Mouse (Mus musculus): Measurements from ENCODE around the gene Prkce.

Prkce gene

DNA sequence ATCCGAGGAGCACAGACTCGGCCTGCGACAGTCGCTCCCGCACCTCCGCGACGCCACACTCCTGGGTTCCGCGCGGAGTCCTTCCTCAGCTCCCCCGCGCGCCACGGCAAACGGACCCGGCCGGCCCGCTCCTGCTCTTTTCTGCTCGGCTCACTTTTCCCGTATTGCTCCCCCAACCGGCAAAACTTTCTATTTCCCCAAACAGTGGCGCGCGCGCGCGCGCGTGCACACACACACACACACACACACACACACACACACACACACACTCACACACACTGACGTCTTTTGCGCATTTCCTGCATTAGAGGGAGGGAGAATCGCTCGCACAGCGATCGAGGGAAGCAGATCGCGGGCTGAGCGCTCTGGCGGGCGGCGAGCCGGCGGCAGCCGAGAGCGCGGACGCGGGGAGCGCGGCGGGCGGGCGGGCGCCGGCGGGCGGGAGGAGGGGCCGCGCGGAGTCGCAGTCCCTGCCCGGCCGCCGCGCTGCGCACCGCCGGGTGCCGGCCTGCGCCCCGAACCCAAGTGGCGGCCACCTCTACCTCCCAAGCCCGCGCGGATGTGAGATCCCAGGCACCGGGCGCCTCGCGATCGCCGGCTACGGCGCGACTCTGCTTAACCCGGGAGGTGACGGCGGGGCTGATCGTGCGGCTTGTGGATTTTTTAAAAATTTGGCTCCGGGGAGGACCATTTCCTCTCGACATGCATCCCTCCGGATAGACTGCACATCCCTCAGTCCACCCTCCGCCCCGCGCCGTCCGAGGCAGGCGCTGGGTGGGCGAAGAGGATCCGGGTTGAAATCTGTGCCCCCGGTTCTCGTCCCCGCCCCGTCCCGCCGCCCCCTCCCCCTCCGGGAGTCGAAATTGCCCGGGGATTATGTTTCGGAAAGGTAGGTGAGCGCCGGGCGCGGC, at the start of gene Prkce:
TSS of gene Prkce (plus strand) at position 466 of the 911 bp plus-strand sequence.
- peak in 1 of 2 experiments; percentile 77 for DNase-seq (ENCODE audit: low spot score in 2 of 2)

DNA sequence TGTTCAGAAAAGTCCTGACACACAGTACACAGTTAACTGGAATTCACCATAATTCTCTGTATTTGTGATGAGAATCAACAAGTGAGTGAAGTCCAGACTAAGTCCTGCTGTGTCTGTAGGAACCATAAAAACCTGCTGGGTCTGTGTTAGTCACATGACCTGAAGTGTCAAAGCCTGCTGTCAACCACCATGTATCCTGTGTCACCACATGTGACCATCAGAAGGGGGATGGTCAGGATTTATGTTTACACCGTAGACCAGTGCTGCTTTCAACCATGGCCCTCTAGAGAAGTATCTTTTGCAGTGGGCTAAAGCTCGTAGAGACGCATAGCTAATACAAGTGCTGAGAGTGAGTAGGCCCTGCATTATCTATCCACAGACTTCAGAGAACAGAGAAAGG, 44.4 kb upstream of the Prkce start:
- no peak for DNase-seq (ENCODE audit: low spot score in 2 of 2)

DNA sequence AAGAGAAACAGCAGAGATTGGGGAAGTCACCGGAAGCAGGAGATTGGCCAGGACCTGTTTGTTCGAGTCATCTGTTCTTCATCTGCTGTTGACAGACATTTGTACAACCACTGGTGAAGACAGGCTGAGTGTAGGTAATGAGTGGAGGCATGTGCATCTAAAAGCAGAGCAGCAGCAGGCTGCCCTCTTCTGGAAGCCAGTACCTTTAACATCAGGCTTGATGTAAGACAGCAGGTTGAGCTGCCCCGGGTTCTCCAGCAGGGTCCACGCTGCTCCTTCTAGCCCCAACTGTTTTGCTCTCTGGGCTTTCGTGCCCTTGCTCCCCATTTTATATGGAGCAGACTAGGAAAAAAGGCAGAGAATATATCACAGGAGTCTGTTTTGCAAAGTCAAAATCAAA, 41.7 kb upstream of the Prkce start:
- no peak for DNase-seq (ENCODE audit: low spot score in 2 of 2)

DNA sequence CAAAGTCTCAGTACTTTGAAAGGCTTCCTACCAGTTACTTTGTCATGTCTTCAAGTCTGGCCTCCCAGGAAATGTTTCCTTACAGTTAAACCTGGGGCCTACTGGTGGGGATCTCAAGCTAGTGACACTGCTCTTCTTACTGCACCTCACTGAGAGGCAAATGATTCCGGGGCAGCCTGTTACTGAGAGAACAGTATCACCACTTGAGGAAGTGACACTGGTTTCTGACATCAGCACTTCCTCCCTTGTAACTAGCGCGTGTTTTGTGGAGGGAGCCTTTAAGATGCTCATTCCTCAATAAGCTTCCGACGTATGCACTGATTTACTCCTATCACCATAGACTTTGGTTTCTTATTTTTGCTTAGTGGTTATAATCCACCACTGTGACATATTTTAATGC, 39.4 kb upstream of the Prkce start:
- no peak for DNase-seq (ENCODE audit: low spot score in 2 of 2)

DNA sequence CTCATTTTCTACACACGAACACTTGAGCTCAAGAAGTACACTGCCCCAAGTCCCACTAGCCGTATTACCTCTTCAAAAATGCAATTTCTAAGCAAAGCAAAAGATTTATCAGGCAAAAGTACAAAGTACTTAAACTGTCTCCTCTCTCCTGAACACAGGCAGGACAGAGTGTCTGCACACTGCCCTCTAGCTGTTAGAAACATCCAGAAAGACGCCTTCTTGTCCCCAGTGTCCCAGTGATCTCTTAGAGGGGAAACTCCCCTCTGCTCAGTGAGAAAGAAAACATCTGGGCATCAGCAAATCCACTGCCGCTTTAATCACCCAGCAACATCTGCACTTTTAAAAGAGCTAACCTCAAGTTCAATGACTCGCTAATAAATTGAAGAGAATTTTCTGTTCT, 35.1 kb upstream of the Prkce start:
- no peak for DNase-seq (ENCODE audit: low spot score in 2 of 2)

DNA sequence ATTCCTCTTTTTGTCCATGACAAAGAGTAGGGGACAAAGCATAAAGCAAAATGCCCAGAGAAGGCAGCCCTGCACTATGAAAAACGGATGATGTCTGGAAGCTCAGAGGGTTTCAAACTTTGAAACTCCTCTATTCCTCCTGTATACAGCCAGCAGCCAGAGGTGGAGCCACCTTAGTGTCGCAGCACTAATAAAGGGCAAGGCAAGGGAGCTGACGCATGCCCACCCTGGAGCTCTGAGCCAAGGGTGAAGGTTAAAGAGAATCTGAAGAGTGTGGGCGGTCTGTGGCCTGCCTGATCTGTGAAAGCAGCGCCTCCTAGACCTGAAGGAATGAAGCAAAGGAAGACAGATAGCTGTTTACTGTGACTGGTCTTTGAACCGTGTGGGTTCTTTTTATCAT, 33.1 kb upstream of the Prkce start:
- no peak for DNase-seq (ENCODE audit: low spot score in 2 of 2)

DNA sequence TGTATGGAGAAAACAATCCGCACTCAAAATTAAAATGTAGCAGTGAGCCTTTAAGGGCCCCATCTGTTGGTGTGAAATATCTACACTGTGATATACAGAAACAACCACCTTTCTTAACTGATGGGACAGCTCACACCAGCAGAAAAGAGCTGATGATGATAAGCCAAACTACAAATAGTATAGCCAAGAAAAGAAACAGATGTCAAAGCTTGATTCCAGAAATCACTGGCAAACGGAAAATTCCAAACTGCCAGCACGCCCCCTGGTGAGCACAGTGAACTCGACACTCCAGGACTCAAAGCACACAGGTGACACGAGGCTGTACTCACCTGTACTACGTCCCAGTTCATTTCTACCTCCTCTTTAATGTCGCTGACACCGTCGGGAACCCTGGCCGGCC, 31.8 kb upstream of the Prkce start:
- DNase-seq (ENCODE audit: low spot score in 2 of 2) = no peak

DNA sequence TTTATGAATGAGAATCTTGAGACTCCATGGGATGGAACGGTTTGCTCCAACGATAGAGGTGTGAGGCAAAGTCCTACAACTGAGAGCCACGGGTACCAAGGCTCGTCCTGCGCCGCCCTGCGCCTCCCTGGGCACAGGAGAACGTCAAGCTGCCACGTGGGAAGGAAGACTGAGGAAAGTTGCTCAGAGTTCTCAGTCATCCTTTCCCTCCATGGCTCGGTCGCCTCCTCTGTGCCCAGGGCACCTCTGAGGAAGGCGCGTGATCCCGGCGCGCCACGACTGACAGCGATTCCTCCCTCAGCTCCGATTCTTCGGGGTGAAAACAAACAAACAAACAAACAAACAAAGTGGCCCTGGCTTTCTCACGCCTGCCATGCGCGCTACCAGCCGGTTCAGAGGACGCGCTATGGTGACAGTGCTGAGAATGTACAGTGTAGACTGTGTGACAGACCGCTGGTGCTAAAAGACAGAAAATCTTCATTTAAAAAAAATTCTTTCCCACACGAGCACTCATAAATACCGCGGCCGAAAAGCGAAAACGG, 23.0 kb upstream of the Prkce start:
- DNase-seq (ENCODE audit: low spot score in 2 of 2) = no peak

DNA sequence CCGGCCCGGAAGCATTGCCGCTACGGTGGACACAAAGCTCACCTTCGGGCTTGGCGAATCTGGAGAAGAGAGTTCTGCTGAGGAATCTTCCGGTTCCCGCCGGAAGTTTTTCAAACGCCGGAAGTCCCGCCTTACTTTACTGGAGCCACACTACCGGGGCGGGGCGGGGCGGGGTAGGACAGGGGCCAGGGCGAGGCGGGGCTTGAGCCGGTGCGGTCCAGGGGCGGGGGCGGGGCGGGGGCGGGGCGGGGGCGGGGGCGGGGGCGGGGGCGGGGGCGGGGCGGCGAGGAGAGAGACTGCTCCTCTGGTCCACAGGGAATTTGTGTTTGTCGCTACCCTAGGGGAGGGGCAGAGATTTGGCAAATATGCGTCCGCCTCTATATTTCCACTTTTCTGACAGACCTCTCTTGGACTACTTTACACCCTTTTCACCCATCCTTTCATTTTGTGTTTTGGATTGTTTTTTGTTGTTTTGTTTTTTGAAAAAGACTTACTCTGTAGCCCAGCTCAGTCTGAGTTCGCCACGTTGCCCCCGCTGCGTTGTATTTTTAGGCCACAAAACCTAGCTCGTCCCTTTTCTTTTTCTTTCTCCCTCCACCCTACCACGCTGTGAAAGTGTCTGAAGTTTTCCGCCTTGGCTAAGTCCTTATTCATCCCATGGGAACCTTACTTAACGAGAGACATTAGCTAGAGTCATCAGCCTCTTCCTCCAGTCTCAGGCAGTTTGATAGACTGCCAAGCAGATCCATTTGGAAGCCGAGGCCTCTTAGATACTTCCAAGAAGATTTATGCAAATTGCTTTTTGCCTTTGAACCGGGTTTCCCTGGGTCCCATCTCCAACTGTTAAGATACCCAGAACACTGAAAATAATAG, 22.3 kb upstream of the Prkce start, which contains the start of gene Srbd1:
TSS of gene Srbd1 (minus strand) at position 97 of the 873 bp plus-strand sequence.
- peak in 1 of 2 experiments; percentile 92 for DNase-seq (ENCODE audit: low spot score in 2 of 2)

DNA sequence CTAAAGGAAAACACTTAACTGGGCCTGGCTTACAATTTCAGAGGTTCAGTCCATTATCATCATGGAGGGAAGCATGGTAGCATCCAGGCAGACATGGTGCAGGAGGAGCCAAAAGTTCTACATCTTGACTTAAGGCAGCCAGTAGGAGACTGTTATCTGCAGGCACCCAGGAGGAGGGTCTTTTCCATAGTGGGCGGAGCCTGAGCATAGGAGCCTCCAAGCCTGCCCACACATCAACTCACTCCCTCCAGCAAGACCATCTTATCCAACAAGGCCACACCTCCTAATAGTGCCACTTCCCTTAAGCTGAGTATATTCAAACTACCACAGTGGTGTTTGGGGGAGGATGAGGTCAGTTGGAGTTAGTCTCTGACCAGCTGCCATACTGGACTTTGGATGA, 17.9 kb upstream of the Prkce start:
- no peak for DNase-seq (ENCODE audit: low spot score in 2 of 2)

DNA sequence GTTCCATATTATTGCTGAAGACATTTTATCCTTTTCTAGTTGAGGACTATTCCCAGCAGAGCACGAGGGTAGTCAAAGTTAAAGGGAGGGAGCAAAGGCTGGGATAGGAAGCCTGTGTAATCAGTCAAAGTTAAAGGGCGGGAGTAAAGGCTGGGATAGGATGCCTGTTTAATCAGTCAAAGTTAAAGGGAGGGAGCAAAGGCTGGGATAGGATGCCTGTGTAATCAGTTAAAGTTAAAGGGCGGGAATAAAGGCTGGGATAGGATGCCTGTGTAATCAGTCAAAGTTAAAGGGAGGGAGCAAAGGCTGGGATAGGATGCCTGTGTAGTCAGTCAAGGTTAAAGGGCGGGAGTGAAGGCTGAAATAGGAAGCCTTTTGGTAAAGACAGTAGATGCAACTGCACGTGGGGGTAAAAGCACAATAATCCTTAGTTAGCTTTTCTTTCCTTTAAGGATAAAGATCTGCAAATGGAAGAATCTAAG, 16.7 kb upstream of the Prkce start:
- DNase-seq (ENCODE audit: low spot score in 2 of 2) = peak; percentile 77 to 88

DNA sequence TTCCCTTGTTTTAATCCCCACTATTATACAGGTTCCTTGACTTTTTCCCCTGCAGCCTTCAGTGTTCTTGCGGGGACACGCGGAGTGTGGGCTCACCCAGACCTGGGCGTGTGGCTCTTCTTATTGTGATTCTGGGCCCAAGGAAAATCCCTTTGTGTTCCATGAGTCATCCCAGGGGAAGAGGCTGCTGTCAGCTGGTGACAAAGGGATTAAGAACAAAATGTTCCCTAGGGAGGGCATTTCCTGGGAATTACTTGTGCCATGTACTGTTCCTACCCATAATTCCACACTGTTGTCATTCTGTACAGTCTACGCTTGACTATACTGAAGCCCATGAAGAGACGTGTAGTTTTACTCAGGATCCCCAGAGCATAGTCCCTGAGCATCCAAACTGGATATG, 10.6 kb upstream of the Prkce start:
- no peak for DNase-seq (ENCODE audit: low spot score in 2 of 2)

DNA sequence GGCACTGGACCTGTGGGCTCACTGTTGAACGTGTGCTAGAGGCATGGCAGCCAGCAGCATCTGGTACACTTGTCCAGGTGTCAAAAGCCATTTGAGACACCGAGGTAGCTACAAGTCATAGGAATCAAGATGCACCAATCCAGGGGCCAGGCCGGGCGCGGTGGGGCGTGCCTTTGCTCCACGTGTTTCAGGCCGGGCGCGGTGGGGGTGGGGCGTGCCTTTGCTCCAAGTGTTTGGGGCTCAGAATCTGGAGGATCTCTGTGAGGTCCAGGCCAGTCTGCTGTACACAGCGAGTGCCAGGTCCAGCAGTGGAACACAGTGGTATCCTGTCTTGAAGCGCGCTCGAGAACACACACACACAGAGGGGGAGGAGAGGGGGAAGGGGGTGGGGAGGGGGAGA, 4.9 kb upstream of the Prkce start:
- no peak for DNase-seq (ENCODE audit: low spot score in 2 of 2)

DNA sequence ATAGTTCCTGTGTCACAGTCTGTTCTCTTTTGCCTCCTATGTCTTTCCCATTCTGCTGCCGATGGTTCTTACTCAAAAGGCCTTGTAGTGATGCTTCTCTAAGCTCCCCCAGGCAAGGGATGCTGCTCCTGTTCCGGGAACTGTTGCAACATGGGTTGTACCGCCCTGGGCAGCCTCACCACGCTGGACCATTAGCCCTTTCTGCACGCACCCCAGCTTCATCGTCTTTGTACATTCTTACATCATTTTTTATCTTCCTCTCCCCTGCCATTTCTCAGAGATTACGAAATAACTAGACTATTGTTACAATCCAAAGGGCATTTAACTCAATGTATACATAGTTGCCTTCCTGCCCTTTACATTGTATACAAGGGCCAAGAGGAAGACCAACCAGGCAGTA, 3.2 kb upstream of the Prkce start:
- no peak for DNase-seq (ENCODE audit: low spot score in 2 of 2)

DNA sequence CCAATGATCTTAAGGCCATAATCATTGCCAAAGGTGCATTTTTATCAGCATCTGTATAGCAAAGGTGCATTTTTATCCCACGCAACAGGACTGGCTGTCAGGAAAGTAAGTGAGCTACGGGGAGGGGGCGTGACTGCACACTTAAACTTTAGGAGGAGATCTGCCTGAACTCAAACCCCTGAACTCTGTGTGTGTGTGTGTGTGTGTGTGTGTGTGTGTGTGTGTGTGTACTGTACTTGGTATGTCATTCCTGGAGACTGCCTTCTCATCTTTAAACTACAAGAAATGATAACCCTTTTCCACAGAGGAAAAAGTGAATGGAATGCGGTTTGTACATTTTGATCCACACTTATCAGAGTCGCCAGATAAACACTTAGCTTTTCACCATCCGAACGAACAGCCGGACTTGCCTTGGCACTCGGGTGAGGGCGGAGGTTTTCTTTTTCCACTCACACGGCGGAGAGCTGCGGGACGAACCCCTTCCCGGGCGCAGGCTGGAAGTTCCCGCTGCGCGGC, 1.5 kb upstream of the Prkce start:
- no peak for DNase-seq (ENCODE audit: low spot score in 2 of 2)

DNA sequence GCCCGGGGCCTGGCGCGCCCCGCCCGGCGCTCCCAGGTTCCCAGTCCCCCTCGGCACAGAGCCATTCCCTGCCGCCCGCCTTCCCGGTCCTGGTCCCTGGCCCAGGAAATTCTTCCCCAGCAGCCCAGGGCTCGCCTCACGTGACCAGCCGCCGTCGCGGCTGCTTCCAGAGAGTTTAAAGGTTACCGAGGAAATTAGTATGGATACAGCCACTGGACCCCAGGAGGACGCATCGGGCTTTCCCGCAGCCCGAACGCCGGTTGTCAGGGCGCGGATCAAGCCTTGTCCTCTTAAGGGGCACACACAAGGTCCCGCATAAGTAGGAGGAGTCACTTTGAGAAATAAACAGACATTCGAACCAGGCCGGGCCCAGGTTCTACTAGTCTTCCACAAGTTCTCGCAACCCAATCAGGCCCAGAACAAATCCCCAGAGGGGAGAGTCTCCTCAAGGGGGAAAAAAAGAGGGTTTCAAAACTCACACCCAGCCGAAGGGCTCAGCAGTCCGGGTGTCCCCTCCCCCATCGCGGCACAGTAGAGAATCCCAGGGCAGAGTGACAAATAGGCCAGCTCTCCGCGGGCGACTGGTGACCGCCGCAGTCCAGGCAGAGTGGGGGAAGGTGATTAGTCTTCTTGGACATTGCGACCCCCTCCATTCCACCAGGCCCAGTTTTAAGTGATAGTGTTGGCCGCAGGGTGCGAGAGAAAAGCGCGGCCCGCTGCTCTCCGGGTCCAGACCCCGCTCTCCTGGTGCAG, 842 bp upstream of the Prkce start:
- DNase-seq (ENCODE audit: low spot score in 2 of 2) = peak in 1 of 2 experiments; percentile 47

DNA sequence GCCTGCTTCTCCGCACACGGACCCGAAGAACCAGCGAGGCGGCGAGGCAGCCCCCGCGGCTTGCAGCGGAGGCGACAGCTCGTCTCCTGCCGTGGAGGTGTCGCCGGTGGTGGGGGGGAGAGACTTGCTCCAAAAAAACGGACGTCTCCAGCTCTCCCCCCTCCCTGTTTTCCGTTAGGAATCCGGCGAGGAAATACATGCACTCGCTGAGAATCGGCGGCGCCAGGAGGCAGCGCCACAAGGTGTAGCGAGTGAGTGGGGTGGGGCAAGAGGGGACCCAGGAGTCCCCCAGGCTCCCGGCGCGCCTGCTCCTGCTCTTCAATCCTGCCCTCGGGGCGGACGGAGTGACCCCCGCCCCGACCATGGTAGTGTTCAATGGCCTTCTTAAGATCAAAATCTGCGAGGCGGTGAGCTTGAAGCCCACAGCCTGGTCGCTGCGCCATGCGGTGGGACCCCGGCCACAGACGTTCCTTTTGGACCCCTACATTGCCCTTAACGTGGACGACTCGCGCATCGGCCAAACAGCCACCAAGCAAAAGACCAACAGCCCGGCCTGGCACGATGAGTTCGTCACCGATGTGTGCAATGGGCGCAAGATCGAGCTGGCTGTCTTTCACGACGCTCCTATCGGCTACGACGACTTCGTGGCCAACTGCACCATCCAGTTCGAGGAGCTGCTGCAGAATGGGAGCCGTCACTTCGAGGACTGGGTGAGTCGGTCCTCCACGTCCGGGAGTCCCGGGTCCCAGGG, 821 bp downstream of the Prkce start:
- peak in 1 of 2 experiments; percentile 39 for DNase-seq (ENCODE audit: low spot score in 2 of 2)

DNA sequence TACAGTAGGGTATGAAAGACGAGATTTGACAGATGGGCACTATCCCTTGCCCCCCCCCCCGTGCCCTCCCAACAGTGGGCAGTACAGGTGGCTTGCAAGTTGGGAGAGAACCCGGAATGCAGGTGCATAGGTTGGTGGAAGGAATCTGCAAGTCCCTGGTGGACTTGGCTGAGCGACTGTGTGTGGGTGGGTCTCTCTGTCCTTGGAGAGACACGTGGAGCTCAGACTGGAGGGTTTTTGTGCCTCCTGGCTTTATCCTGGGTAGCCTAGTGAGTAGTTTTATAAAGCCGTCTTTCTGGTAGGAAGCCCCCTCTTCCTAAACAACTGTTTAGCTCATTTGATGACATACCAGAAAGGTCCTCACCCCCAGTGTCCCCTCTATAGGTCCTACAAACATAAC, 1.5 kb downstream of the Prkce start:
- peak in 1 of 2 experiments; percentile 42 for DNase-seq (ENCODE audit: low spot score in 2 of 2)

DNA sequence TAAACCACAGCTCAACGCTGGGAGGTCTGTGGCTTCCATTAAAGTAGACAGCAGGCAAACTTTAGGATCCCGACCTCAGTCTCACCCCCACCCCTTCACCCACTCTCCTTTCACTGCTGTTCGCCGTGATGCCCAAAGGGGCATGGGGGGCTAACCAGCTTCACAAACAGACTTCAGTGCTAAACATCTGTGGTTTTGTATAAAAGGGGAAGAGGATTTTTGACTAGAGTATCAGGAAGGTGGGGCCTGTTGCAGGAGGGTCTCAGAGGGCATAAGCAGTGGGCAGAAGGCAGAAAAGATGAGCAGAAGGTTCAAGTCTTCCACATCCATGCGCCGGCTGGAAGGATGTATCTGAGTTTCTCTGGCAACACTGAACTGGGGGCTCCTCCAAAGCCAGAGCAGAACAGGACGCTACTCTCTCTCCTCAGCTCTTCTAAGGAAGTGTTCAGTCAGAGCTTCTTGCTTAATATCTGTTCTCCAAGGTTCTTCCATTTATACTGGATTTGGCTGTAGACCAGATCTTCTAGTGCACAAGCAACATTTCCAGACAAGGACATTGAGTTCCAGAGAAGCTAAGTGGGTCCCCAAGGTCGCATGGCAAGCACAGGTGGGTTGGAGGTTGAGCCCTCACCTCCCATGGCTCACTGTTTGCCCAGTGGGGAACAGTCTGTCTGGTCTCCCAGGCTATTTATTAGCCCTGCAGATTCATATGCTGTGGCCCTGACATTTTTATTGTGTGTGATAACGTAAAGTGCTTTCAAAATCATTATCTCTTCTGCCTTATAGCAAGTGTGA, 2.8 kb downstream of the Prkce start:
- DNase-seq (ENCODE audit: low spot score in 2 of 2) = no peak

DNA sequence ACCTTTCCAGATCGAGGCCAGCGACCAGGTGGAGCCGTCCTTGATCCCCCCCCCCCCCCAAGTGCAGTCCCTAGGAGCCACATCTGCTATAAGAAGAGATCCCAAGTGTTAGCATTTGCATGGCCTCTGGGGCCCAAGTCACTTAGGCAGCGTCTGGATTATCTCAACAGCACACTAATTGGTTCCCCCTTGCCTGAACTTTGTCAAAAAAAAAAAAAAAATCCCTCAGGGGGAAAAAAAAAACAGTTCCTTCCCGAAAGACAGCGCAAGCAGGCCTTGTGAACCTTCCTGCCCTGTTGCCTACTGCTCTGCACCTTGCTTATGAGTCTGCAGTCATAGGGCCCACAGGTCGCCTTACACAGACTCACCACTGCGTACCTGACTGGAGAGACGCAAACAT, 7.9 kb downstream of the Prkce start:
- DNase-seq (ENCODE audit: low spot score in 2 of 2) = no peak
